Mouse (Mus musculus): ENCODE results near the gene Unc13a.

The Unc13a gene

DNA sequence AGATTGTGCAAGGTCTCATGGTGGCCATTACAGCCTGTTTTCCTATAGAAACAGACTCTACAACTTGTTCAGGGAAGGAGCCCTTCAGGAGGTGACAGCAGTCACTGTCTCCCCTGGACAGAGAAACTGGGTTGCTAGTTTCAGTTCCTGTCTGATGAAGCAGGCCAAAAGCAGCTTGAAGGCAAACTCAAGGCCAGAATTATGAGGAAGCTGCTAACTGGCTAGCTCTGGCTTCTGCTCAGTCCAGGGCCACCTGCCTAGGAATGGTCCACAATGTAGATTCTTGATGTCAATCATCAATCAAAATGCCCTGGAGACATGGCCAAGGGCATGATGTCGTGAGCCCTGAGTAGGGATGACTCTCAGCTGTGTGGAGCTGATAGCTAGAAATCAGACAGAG, 46.5 kb downstream of the Unc13a start:
- DNase-seq (ENCODE audit: low spot score in 2 of 2): no peak

DNA sequence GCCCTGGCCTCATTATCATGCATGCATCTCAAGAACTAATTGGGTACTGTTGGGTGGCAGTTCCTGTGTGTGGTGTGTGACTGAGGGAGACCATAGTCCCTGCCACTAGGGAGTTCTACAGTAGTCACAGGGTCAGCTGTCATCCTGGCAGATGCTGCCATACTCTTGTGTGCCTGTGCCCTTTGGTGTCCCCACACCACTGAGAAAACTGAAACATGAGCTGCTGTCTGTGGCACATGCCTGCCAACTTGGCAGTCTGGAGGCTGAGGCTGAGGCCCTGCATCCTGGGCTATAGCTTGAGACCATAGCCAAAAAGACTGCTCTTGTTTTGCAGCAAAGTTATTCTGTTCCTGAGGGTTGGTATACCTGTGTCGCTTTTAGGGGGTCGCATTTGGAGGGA, 51.8 kb downstream of the Unc13a start:
- no peak for DNase-seq (ENCODE audit: low spot score in 2 of 2)

DNA sequence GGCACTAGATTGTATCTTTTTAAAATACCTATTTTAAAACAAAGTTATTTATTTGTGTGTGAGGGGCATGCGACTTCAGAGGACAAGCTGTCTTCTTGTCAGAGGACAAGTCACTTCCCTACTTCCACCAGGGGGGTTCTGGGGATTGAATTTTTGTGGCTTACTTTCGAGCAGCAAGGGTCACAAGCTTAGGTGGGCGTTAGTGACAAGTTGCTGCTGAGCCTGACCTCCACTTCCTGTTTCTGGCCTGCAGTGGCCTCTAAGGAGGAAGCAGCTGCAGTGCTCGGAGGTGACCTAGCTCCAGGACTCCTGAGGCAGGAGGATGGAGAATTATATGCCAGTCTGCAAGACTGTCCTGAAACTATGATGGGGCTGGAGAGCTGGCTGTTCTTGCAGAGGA, 58.1 kb downstream of the Unc13a start:
- DNase-seq (ENCODE audit: low spot score in 2 of 2): no peak

DNA sequence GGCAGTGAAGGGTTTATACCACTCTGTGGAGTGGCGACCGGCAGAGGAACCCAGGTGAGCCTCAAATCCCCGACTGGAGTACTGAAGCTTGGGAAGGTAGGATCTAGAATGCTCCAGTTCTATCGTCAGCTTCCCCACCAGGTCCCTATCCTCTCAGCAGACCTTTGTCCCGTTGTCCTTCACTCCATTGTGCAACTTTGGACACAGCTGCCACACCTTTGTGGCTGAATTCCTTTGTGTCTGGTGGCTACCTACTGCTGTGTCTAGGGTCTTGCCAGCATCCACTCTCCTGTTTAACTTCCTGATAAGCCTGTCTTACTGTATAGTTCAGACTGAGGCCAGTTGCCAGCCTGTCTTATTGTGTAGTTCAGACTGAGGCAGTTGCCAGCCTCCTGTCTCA, 59.4 kb downstream of the Unc13a start:
- no peak for DNase-seq (ENCODE audit: low spot score in 2 of 2)

DNA sequence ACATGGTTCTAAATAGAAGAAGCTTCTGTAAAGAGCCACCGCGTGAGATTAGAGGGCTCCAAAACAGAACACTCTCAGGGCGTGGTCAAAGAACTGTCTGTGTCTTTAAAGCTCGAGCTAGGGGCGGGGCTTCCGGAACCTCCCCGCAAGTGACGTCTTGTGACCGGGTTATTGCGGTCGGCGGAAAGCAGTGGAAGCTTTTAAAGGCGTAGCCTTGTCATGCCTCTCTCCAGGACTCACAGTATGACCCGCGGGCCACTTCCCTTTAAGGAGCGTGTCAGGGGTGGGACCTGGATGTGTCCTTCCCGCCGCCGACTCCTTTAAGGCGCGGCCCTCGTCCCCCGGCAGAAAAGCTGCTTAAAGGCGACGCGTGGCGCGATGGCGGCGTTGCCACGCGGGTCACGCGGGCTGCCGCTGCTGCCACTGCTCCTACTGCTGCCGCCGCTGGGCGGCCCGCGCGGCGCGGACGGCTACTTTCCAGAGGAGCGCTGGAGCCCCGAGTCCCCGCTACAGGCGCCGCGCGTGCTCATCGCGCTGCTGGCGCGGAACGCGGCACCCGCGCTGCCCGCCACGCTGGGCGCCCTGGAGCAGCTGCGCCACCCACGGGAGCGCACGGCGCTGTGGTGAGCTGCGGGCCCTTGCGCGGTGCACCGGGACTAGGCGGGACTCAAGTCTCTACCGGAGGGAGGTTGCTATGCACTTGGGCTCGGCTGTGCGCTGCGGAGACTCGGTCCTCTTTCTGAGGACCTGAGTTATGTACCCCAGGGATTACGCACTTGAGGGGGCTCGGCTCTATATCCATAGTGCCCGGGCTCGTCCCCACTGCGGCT, 60.5 kb downstream of the Unc13a start, which contains the start of gene Colgalt1:
Gene Colgalt1 (plus strand): TSS at position 177 of the 830 bp plus-strand sequence.
- peak; percentile 94 to 98 for DNase-seq (ENCODE audit: low spot score in 2 of 2)

DNA sequence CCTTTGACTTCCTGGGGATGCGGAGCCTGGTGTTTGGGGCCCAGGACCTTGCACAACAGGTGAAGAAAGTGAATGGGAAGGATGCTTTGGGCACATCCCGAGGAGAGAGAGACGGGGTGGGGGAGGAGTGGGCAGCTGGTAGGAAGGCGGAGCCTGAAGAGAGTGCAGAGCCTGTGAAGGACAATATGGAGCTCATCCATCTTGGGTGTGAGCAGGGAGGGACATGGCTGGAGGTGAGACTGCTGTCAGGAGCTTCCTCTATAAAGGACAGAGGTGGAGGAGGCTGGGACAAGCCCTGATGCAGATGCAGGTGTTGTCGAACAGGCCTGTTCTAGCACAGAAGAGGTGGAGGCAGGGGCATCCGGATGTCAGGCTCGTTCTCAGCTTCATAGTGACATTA, 67.5 kb downstream of the Unc13a start:
- no peak for DNase-seq (ENCODE audit: low spot score in 2 of 2)

DNA sequence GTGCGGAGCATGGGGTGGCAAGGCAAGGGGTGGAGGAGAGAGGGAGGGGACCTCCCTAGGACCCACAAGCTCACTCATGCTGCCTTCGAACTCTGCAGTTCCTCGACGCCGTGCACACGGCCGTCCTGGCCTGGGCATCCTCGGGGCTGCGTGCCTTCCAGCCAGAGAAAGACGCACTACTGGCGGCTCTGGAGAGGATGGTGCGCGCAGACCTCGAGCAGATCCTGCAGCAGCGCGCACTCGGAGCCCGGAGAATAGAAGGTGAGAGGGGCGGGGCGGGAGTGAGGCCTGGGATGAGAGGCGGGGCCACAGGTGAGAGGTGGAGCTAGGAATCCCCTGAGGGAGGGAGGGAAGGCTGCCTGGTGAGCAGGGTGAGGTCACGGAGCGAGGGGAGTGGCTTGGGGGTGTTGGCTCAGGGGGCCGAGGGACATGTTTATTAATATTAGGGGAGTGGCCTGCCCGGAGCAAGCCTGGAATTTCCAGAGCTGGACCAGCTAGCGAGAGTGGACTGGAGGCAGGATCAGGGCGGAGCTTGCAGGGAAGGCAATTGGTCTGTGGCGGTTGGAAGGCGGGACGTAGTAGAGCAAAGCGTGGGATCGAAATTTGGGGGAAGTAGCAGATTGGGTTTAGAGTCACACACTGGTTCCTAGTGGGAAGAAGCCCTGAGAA, 68.8 kb downstream of the Unc13a start:
- no peak for DNase-seq (ENCODE audit: low spot score in 2 of 2)

DNA sequence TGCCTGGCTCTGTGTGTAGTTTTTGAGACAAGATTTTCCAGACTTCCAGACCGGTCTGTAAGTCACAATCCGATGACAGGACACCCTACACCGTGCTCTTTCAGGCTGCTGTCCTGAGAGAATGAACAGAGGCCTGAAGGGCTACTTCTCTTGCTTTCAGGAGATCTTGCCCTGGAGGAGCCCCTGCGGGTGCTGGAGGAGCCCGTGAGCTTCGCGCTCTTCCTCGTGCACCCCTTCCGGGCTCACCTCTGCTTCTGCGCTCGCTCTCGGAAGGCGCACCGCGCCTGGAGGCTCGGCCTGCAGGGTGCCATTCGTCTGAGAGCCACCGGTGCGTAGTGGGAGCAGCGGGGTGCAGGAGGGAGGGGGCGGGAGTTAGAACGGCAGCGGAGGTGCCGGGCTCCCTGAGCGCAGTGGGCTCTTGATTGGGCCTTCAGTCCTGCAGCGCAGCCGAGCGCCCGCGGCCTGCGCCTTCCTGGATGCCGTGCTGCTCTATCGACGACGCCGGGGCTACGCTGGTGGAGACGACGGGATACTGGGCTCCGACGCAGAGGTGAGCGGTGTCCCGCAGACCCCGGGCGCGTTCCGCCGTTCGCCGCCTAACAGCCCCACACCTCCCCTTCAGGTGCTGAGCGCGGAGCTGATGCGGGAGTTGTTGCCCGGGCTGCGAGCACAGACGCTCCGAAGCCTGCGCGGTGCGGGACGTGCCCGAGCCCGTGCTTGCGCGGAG, 69.5 kb downstream of the Unc13a start:
- no peak for DNase-seq (ENCODE audit: low spot score in 2 of 2)

DNA sequence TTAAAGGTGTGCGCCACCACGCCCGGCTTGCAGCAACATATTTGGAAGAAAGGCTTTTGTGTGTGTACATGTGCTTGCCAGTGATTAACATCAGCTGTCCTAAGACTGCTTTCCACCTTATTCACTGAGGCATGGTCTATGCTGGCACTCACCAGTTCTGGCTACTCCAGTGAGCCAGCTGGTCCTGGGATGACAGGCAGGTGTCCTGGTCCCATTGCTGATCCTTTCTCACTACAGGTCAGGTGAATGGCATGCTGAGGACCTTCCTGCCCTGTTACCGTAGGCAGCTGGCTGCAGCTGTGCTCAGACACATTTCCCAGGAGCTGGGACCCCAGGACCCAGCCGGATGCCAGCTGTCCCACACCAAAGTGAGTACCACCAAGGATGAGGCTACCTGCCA, 72.7 kb downstream of the Unc13a start:
- DNase-seq (ENCODE audit: low spot score in 2 of 2): no peak

DNA sequence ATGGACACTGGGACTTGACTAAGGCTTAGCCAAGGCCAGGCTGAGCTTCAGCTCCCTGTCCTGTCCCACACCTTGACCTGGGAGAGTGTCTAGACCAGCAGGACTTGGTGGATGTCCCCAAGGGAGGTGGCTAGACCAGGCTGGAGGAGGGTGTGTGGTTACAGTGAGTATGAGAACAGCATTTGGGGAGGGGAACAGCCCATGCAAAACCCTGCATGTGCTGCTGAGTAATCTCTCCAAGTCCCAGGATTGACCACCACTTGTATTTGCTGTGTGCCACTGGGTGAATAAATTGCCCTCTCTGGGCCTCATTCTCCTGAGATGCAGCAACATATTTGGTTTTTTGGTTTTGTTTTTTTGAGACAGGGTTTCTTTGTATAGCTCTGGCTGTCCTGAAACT, 73.2 kb downstream of the Unc13a start:
- no peak for DNase-seq (ENCODE audit: low spot score in 2 of 2)

DNA sequence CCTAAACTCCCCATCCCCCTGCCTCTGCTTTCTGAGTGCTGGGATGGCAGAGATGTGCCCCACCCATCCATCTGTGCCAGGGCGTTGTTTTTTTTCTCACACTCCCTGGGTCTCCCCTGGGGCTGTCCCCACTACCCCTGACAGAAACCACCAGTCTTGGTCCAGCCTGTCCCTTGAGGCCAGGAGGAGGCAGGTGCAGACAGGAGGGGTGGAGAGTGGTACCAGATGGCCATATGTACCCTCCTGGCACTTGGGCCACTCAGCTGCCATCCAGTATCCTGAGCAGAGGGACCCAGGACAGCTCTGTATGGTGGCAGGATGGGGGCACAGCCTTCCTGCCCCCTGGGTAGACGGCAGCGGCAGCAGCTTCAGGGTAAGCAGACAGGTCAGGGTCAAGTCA, 74.1 kb downstream of the Unc13a start, which contains the start of gene Fam129c:
Gene Fam129c (plus strand): TSS at position 198 of the 400 bp plus-strand sequence.
- no peak for DNase-seq (ENCODE audit: low spot score in 2 of 2)

DNA sequence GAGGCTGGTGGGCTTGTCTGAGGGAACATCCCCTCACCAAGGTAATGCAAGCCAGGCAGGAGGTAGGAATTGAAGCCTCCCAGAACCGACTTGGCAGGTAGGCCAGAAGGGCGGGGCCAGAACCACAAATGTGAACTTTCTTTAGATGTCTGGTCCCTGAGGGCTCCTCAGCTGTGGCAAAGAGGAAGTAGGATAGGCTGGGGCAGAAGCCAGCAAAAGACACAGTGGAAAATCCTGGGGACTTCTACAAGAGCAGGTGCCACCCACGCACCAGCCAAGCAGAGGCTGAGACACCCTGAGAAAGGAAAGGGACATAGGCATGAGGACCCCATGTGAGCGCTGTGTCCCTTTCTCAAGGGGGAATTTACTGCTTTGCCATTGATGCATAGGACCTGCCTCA, 74.8 kb downstream of the Unc13a start:
- DNase-seq (ENCODE audit: low spot score in 2 of 2): no peak

DNA sequence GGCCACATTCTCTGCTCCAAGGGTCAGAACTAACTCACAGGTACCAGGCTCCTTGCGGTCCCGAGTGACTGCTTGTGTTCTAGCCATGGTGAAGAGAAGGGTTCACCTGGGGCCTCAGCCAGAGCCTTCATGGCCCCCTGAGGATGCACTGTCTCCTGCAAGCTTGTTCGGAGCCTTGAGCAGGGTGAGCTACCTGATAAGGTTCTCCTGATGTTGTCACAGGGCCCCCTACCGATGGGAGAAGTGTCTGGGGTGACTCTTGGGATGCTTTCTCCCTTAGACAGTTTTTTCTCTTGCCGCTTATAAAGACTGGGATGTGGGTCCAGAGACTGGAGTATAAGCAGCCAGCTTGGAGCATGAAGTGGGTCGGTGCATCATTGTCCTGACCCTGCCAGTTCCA, 75.2 kb downstream of the Unc13a start:
- no peak for DNase-seq (ENCODE audit: low spot score in 2 of 2)

DNA sequence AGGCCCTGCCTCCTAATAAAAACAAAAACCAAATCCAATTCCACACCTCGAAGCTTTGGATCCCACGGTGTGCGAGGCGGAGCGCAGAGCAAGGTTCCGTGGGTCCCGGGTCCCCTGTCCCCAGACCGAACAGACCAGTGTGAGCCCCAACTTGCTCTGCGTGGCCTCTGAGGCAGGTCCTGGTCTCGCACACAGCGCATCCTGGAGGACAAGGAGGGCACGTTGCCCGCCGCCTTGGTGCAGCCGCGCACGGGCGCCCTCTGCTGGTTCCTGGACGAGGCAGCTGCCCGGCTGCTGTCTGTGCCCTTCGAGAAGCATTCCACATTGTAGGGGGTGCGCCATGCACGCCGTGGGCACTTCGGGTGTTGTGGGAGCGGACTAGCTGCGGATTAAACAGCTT, 75.7 kb downstream of the Unc13a start:
- peak; percentile 74 to 83 for DNase-seq (ENCODE audit: low spot score in 2 of 2)

DNA sequence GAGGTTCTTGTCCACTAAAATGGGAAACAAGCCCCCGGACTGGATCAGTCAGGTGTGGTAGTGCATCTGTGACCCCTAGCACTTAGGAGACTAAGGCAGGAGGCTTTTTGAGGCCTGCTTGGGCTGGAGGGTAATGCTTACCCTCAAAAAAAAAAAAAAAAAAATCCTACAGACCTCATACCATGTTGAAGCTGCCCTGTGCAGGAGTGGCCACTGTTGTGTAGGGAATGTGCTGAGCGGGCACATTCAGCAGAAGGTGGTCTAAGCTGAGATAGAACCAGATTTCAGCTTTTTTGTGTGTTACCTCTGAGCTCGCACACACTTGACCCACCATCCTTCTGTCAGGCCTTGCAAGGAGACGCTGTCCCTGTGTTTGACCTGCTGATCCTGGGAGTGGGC, 77.2 kb downstream of the Unc13a start:
- DNase-seq (ENCODE audit: low spot score in 2 of 2): no peak

DNA sequence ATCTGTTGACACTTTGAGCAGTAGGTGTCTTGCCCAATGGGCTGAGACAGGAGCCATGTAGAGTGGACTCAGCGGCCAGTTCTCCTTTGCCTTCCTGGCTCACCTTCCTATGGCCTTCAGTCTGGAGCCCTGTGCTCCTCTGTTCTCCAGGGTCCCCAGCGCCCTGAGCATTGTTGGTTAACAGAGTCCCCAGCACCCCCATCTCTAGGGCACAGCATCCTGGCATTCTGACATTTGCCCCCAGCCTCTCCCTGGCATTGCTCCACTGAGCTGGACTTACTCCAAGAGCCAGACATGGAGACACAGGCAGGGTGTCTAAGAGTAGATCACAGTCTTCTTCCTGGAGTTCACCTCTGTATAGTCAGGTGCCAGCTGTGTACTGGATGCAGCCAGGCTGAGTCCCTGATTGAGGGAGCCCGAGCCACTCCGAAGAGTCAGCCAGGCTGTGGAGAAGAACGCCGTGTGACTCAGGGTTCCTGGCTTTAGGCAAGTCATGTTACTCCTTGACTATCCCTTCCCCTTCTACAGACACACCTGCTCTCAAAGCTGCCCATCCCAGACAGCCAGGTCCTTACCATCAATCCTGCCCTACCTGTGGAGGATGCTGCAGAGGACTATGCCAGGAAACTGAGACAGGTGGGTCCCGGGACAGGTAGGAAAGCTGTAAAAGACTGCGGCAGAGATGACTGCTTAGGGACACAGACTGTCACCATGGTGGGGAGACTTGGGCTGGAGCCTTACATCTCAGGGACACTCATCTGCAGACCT, 77.8 kb downstream of the Unc13a start:
- no peak for DNase-seq (ENCODE audit: low spot score in 2 of 2)

DNA sequence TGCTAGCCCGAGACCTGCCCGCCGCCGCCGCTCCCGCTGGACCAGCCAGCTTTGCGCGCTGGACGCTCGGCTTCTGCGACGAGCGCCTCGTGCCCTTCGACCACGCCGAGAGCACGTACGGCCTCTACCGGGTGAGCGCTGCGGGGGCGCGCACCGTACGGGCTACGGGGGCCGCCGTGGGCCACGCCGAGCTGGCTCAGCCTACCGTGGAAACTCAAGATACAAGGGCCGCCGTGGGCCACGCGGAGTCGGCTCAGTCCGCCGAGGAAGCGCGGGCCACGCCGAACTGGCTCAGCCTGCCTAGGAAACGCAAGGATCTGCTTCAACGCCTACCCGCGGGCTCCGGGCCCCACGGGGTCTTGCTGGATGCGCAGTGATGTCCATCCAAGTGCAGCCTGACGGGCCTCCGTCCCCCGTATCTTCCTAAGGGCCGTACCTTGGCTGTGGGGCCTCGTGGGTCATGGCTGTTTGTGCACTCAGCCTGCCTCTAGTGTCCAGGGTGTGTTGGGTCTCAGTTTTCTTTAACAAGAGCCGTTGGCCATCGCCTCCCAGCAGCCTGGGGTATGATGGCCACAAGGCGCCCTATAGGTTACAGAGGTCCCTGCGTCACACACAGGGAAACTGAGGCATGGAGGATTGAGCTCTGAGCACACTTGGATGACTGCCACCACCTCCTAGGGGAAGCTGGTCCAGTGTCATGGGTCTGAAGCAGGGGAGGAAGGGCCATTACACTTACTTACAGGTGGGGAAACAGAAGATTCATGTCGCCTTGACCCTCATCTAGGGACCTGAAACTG, 79.0 kb downstream of the Unc13a start:
- peak; percentile 81 to 84 for DNase-seq (ENCODE audit: low spot score in 2 of 2)

DNA sequence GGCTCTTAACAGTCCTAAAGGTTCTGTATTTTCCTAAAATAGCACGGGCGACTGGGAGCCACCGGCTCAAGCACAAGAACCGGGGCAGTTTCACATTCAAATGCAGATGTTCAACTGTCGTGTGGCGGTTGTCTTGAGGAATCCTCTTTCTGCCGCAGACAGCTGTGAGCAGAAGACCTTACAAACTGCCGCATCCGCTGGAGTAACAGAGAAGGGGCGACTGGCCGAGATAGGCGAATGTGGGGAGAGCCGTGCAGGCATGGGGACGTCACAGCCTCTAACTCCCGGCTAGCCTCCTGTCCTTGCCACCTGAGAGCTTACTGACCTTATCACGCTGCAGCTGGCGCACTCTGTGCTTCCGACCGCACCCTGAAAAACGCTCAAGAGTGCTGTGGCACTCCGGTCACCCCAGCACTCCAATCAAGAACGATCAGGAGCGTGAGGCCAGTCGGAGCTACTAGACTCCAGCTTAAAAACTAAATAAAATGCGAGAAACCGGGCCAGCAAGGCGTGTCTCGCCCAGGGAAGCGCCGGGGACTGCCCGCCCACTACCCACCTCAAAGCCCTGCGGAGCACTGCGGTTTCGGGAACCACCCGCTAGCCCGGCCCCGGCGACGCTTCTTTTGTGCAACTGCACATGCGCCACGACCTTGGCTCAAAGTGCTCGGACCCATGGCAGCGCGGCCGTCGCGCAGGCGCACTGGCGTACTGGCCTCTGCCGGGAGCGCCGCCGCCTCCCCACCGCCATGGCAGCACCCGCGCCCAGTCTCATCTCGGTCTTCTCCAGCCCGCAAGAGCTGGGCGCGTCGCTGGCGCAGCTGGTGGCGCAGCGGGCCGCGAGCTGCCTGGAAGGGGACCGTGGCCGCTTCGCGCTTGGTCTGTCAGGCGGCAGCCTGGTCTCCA, 79.8 kb downstream of the Unc13a start, which contains the start of gene Pgls:
Gene Pgls (plus strand): TSS at position 706 of the 903 bp plus-strand sequence.
- DNase-seq (ENCODE audit: low spot score in 2 of 2): peak; percentile 92 to 95

DNA sequence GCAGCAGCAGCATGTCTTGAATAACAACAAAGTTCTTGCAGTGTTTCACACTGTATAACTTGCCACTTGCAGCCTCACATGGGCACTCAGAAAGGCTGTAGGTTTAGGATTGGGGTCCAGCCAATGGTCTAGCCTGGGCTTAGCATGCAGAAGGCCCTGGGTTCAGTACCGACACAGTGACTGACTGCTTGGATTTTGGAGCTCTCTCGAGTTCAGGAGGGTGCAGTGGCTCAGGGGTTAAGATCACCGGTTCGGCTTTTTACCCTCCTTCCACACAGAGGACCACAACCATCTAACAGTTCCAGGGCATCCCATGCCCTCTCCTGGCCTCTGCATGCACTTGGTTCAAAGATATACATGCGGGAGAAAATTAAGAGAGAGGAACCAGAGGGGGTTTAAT, 80.5 kb downstream of the Unc13a start:
- DNase-seq (ENCODE audit: low spot score in 2 of 2): no peak

DNA sequence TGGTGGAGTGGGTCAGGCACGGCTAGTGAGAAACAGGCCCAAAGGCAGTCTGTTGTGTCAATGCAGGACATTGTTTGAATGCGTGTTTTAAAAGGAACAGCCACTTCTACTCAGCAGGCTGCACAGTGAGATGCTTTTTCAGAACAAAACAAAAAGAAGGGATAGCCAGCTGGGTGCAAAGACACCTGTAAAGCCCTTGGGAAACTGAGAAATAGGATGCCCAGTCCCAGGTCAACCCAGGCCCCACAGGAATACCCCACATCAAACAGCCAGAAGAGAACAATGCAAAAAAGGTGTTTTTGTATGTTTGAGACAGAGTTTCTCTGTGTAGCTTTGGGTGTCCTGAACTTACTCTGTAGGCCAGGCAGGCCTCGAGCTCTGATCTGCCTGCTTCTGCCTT, 82.8 kb downstream of the Unc13a start:
- DNase-seq (ENCODE audit: low spot score in 2 of 2): no peak

All from frontal cortex, postnatal 14 days (tissue).